Mouse (Mus musculus): ENCODE data around the gene Cypt15. TPM values are rescaled to one million over a fixed set of nuclear protein-coding genes. Genes with fewer than 3 reads are reported as not detected.

The Cypt15 gene
- total RNA-seq (2023) = not detected

DNA sequence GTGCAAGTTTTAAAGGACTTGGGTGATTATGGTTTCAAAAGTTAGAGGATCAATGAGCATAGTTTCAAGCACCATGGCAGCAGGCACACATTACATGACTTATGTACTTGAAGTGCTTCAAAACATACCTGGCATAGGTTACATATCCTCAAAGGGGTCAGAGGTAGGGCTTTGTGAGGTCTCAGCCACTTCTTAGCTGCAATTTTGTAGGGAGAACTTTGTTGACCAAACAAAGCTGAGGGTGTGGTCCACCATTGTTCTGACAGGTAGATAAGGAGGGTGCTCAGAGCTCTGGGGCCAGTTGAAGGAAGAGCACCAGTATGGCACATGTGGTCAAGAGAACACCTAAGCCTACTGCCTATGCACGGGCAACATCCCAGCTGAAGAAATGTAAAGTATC is at the start of gene Cypt15:
TSS of gene Cypt15 (plus strand) at position 301 of the 400 bp plus-strand sequence.

